Mouse (Mus musculus) granulocyte monocyte progenitor cell, adult 5-6 weeks (primary cell): Measurements from ENCODE around the gene Mri1. TPM values are rescaled to one million over a fixed set of nuclear protein-coding genes. Genes with fewer than 3 reads are reported as not detected.

Experiments
- ATAC-seq: replicated peaks from 2 replicates; pipeline ENCODE4 v1.8.0; 2016; ENCODE audit warnings: mild to moderate bottlenecking, moderate TSS enrichment, inconsistent platforms; ENCODE audit not compliant: poor library complexity, severe bottlenecking
- total RNA-seq, 2 experiments: library from RNA; stranded (forward) in 1 of 2; stranded (reverse) in 1 of 2; fragments of 200-712, 200-1000 nt in 1 of 2; fragments of >200 nt in 1 of 2; fragmentation: Nextera tagmentation in 1 of 2; gene quantifications; 2 replicates each; pipeline ENCODE4 v1.2.3; 2014 to 2017

The Mri1 gene
- total RNA-seq, 2 experiments from 2014 or later = 18.6 to 26.3 TPM

GRCm38 (mm10) chr8:84237542-84238229, 19.4 kb downstream of the Mri1 start:
- peak; percentile 20 for ATAC-seq

- ATAC-seq = peak; percentile 90
Measured at GRCm38 (mm10) chr8:84236998-84237473, 20.1 kb downstream of the Mri1 start, which contains the start of gene Zswim4. TSS of gene Zswim4 (minus strand) at chr8:84237055.

- no peak for ATAC-seq
Measured at GRCm38 (mm10) chr8:84236410-84236997, 20.6 kb downstream of the Mri1 start.

- ATAC-seq = no peak
Measured at GRCm38 (mm10) chr8:84235746-84236409, 21.2 kb downstream of the Mri1 start.

- peak; percentile 31 for ATAC-seq
Measured at GRCm38 (mm10) chr8:84233055-84233454, 24.1 kb downstream of the Mri1 start.

- no peak for ATAC-seq
Measured at GRCm38 (mm10) chr8:84230735-84231134, 26.4 kb downstream of the Mri1 start.

- peak; percentile 25; the same call in 1 of the 2 replicates for ATAC-seq
Measured at GRCm38 (mm10) chr8:84223322-84224029, 33.6 kb downstream of the Mri1 start.

- peak; percentile 78 for ATAC-seq
Measured at GRCm38 (mm10) chr8:84222566-84223165, 34.5 kb downstream of the Mri1 start.

- peak; percentile 68 for ATAC-seq
Measured at GRCm38 (mm10) chr8:84220105-84220504, 37.0 kb downstream of the Mri1 start.

- ATAC-seq = no peak
Measured at GRCm38 (mm10) chr8:84218143-84218542, 39.0 kb downstream of the Mri1 start.

- no peak for ATAC-seq
Measured at GRCm38 (mm10) chr8:84217206-84217605, 39.9 kb downstream of the Mri1 start.

- ATAC-seq = no peak
Measured at GRCm38 (mm10) chr8:84213277-84213676, 43.8 kb downstream of the Mri1 start.

GRCm38 (mm10) chr8:84211881-84212563, 45.1 kb downstream of the Mri1 start:
- no peak for ATAC-seq

GRCm38 (mm10) chr8:84211202-84211601, 45.9 kb downstream of the Mri1 start:
- ATAC-seq = no peak

- peak; percentile 42 for ATAC-seq
Measured at GRCm38 (mm10) chr8:84210167-84210791, 46.8 kb downstream of the Mri1 start.

GRCm38 (mm10) chr8:84208381-84209380, 48.4 kb downstream of the Mri1 start:
- ATAC-seq = peak; percentile 28

GRCm38 (mm10) chr8:84207811-84208210, 49.3 kb downstream of the Mri1 start:
- ATAC-seq = peak; percentile 54

GRCm38 (mm10) chr8:84206666-84207065, 50.5 kb downstream of the Mri1 start:
- no peak for ATAC-seq
